Mouse (Mus musculus) heart, postnatal 0 days (tissue): ENCODE measurements around the gene Dpp9. TPM values are rescaled to one million over a fixed set of nuclear protein-coding genes. Genes with fewer than 3 reads are reported as not detected.

Source experiments
- ATAC-seq: fragments of 200-750 bp; cut with Nextera tagmentation; 2 replicates; pipeline ENCODE4 v1.8.0; 2017; ENCODE audit warnings: low read depth, moderate number of reproducible peaks, moderate library complexity; ENCODE audit not compliant: insufficient read depth
- DNase-seq: peaks from one replicate; pipeline ENCODE4 v3.0.0-alpha.2; 2016; ENCODE audit warnings: low spot score
- H3K27ac ChIP-seq: fragments of 300-500 bp; sonication (generic); 2 replicates; pipeline ENCODE4 v1.5.1; 2014; ENCODE audit warnings: low read depth, mild to moderate bottlenecking
- H3K27me3 ChIP-seq: fragments of 300-500 bp; sonication (generic); 2 replicates; pipeline ENCODE4 v1.6.1; 2014; ENCODE audit warnings: low read length, mixed read lengths; ENCODE audit not compliant: control insufficient read depth, insufficient read depth
- H3K36me3 ChIP-seq: fragments of 300-500 bp; sonication (generic); replicated peaks from 2 replicates; pipeline ENCODE4 v1.6.1; 2014; ENCODE audit warnings: low read length, mixed read lengths; ENCODE audit not compliant: control insufficient read depth, insufficient read depth
- H3K4me1 ChIP-seq: fragments of 300-500 bp; sonication (generic); 2 replicates; pipeline ENCODE4 v1.6.1; 2014; ENCODE audit warnings: antibody characterized with exemption; ENCODE audit not compliant: control insufficient read depth, insufficient read depth
- H3K4me2 ChIP-seq: fragments of 300-500 bp; sonication (generic); 2 replicates; pipeline ENCODE4 v1.6.1; 2014; ENCODE audit warnings: low read depth, mild to moderate bottlenecking, low read length, moderate library complexity
- H3K4me3 ChIP-seq: fragments of 300-500 bp; sonication (generic); 2 replicates; pipeline ENCODE4 v1.5.1; 2014; ENCODE audit warnings: low read depth, low read length
- H3K9ac ChIP-seq: fragments of 300-500 bp; sonication (generic); replicated peaks from 2 replicates; pipeline ENCODE4 v1.6.1; 2014; ENCODE audit warnings: low read depth, low read length, mixed read lengths
- H3K9me3 ChIP-seq: fragments of 300-500 bp; sonication (generic); replicated peaks from 2 replicates; pipeline ENCODE4 v1.6.1; 2016; ENCODE audit warnings: low read length; ENCODE audit not compliant: control insufficient read depth
- CTCF ChIP-seq: IDR thresholded peaks from 2 replicates; pipeline ENCODE4 v1.5.1; 2016; ENCODE audit warnings: antibody characterized with exemption, control low read depth, low read depth
- EP300 ChIP-seq: IDR thresholded peaks from 2 replicates; pipeline ENCODE4 v1.6.1; 2016; ENCODE audit warnings: antibody characterized with exemption, low read depth
- whole genome bisulfite sequencing: fragments of 180-500 bp; shearing (Covaris S2); extraction: QIAGEN DNeasy Blood & Tissue Kit; methylation state at CpG from one replicate; pipeline ENCODE4 v1.1.7; 2014; 5-methylcytosine and 5-hydroxymethylcytosine counted together
- polyA plus RNA-seq: library from polyadenylated mRNA; unstranded; fragments of >200 nt; fragmentation: Nextera tagmentation; extraction: Ambion mirVana; gene quantifications from 2 replicates; pipeline ENCODE4 v1.2.1, GENCODE M21; 2015
- total RNA-seq: library from RNA; depleted of rRNA; stranded (reverse); fragments of >200 nt; gene quantifications from 2 replicates; pipeline ENCODE4 v1.2.3, GENCODE M21; 2014; ENCODE audit warnings: low replicate concordance; rRNA removed

Gene Dpp9
- total RNA-seq (25.9 and 29.0 TPM in 2 replicates), polyA plus RNA-seq (12.6 and 13.3 TPM in 2 replicates)

DNA sequence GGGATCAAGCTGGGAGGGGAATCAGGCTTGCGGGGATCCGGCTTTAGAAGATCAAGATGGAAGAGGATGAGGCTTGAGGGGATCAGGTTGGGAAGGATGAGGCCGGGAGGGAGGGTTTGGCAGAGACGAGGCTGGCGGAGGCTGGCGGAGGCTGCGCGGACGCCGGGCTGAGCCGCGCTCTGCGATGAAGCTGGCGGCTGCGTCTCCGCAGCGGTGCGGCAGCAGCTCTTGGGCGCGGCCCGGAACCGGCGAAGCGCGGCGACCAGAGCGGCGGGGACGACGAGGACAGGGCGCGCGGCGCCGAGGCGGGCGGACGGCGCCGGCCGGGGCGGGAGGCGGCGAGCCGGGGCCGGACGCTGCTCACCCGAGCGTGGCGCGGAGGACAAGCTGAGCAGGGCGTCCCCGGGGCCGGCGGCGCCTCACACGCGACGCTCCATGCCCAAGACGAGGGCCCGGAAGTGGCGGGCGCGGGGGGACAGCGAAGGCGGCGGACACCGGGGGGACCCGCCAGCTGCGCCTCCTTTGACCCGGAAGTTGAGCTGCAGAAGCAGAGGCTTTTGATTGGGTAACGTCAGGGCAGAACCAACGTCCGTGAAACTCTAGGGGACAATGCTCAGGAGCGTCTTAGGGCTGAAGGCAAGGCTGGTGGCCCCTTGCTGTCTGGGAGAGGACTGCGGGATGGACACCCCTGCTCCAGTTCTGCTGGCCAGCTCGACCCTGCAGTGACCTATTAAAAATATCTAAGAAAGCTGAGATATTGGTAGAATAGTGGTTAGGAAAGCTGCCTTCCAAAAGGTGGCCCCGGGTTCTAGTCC lies at the start of gene Dpp9:
TSS of gene Dpp9 (minus strand) at position 529 of the 815 bp plus-strand sequence.
- H3K4me1 ChIP-seq: peaks cover 15% of the 10 kb centered on the region; the same call in 1 of the 2 replicates
- TF ChIP-seq CTCF: peak; percentile 28
- peak; percentile 46; the same call in 1 of the 2 replicates for TF ChIP-seq EP300
- DNase-seq (peak; percentile 99), ATAC-seq (peak; percentile 99)
- H3K9me3 ChIP-seq: no peaks in the 10 kb centered on the region
- H3K4me2 ChIP-seq: peak within 1 kb of the TSS; percentile 73
- H3K36me3 ChIP-seq: no peaks in the 10 kb centered on the region; the same call in 1 of the 2 replicates
- peak within 1 kb of the TSS; percentile 90 for H3K27ac ChIP-seq
- no peaks in the 10 kb centered on the region for H3K27me3 ChIP-seq
- peak within 1 kb of the TSS; percentile 81 for H3K9ac ChIP-seq
- WGBS: under 1% methylated on average over 68 of the region's 78 CpGs
- H3K4me3 ChIP-seq: peak within 1 kb of the TSS; percentile 74

DNA sequence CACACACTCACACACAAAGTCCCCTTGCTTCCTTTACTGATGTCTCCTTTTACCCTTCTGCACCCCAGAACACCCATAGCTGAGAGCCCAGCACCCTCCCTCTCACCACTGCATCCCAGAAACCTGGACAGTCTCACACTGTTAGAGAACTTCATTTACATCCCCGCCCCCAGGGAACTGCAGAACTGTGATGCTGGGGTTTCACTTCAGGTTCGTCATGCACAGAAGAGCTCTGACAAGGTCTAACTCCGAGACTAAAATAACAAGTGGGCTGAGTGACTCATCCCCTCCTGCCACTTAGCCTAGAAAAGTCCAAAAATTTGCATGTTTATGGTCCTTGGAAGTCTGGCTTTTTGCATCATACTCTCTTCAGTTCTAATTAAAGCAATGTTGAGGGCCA lies 47.6 kb upstream of the Dpp9 start:
- H3K36me3 ChIP-seq: peaks cover 23% of the 10 kb centered on the region
- ATAC-seq: no peak
- H3K27me3 ChIP-seq: no peaks in the 10 kb centered on the region
- H3K27ac ChIP-seq: no peak overlapping the region
- TF ChIP-seq EP300 (no peak), CTCF (no peak)
- no peak overlapping the region for H3K4me3 ChIP-seq
- no peaks in the 10 kb centered on the region for H3K9me3 ChIP-seq
- H3K4me2 ChIP-seq: no peak overlapping the region
- peaks cover 26% of the 10 kb centered on the region for H3K4me1 ChIP-seq
- DNase-seq: no peak
- 25% methylated on average over 3 of the region's 3 CpGs for WGBS
- no peak overlapping the region for H3K9ac ChIP-seq

DNA sequence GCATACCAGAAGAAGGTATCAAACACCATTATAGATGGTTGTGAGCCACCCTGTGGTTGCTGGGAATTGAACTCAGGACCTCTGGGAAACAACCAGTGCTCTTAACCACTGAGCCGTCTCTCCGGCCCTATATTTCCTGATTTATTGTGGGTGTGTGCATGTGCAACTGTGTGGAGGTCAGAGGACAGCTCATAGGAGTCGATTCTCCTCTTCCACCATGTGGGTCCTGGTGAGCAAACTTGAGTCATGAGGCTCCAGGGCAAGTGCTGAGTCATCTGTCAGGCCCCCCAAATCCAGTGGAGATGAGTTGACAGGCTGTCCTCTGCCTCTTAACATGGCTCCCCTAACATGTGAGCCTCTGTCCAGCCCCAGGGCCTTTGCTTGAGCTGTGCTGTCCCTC lies 47.2 kb upstream of the Dpp9 start:
- Histone ChIP-seq H3K27me3 (no peaks in the 10 kb centered on the region), H3K36me3 (peaks cover 21% of the 10 kb centered on the region; the same call in 1 of the 2 replicates), H3K9me3 (no peaks in the 10 kb centered on the region), H3K4me3 (no peak overlapping the region), H3K4me1 (peaks cover 30% of the 10 kb centered on the region), H3K9ac (no peak overlapping the region), H3K27ac (no peak overlapping the region), H3K4me2 (no peak overlapping the region)
- no peak for ATAC-seq
- 95% methylated on average over 3 of the region's 3 CpGs for WGBS
- DNase-seq: no peak
- TF ChIP-seq CTCF: no peak
- no peak for TF ChIP-seq EP300

DNA sequence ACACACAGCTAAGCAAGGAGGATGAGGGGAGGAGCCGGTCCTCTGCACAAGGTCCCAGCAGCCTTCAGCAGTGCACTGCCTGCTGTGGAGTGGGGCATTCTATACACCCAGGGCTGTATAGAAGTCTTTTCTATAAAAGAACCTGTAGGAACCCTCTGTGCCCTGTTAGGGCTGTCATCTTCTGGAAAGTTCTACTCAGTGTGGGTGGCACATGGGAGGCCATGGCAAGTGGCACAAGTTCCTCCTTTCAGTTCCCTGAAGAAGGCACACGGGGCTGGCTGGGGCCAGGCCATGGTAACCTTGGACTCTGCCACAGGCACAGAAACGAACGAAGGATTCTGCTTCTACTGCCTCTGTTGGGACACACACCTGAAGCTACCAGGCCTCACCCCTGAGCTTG lies 46.3 kb upstream of the Dpp9 start:
- WGBS: 83% methylated on average over 4 of the region's 4 CpGs
- Histone ChIP-seq H3K36me3 (peaks cover 19% of the 10 kb centered on the region), H3K9ac (no peak overlapping the region), H3K9me3 (no peaks in the 10 kb centered on the region), H3K27ac (peak overlapping the region; percentile 21; the same call in 1 of the 2 replicates), H3K27me3 (no peaks in the 10 kb centered on the region), H3K4me1 (peaks cover 38% of the 10 kb centered on the region), H3K4me2 (no peak overlapping the region), H3K4me3 (no peak overlapping the region)
- DNase-seq (no peak), ATAC-seq (no peak)
- TF ChIP-seq EP300 (no peak), CTCF (no peak)

DNA sequence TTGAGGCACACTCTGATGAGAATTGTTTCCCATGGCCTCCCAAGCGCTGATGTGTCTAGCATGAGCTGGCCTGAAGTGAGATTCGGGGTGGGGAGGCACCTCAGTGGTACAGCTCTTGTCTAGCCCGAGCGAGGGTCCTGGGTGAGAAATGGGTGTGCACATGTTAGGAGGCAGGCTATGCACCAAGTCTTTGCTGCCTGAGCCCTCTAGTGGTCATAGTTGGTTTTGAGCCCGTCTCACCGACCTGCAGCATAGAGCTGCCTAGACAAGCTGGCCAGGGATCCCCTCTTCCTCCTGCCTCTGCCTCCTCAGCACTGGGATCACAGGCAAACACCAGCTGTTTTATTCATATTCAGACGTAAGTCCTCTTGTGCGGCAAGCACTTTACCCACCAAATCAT lies 45.3 kb upstream of the Dpp9 start:
- no peak for TF ChIP-seq EP300
- peak; percentile 81 for TF ChIP-seq CTCF

More for the DNA sequence above, 45.3 kb upstream of the Dpp9 start:
- peaks cover 42% of the 10 kb centered on the region for H3K4me1 ChIP-seq
- no peaks in the 10 kb centered on the region for H3K9me3 ChIP-seq
- H3K9ac ChIP-seq: no peak overlapping the region
- H3K4me3 ChIP-seq: no peak overlapping the region
- H3K4me2 ChIP-seq: no peak overlapping the region
- H3K36me3 ChIP-seq: peaks cover 26% of the 10 kb centered on the region
- peak; percentile 42 for ATAC-seq
- WGBS: 23% methylated on average over 8 of the region's 8 CpGs
- H3K27me3 ChIP-seq: no peaks in the 10 kb centered on the region
- peak; percentile 71 for DNase-seq
- 0 out of 2 replicates have a peak overlapping the region, but pooled peaks have one; percentile 22 for H3K27ac ChIP-seq
